Mouse (Mus musculus): ENCODE measurements at regions not wholly inside any gene's neighbourhood (a gene's known extent, or its start where the extent isn't known, plus 50 kb on each side); places are given as distances from the start of the nearest gene placed in this dataset.
"Not testable (repeated sequence)": the region's sequence is repeated elsewhere in the genome, so short reads cannot be mapped to it uniquely, and the experiment has no call there.

- DNase-seq (ENCODE audit: low spot score), result no peak
Observed at GRCm38 (mm10) chrX:17505692-17506091, 66.4 kb downstream of the Fundc1 start.

GRCm38 (mm10) chrX:17473129-17473528 is 99.0 kb downstream of the Fundc1 start:
- DNase-seq (ENCODE audit: low spot score), result not testable (repeated sequence)

DNA sequence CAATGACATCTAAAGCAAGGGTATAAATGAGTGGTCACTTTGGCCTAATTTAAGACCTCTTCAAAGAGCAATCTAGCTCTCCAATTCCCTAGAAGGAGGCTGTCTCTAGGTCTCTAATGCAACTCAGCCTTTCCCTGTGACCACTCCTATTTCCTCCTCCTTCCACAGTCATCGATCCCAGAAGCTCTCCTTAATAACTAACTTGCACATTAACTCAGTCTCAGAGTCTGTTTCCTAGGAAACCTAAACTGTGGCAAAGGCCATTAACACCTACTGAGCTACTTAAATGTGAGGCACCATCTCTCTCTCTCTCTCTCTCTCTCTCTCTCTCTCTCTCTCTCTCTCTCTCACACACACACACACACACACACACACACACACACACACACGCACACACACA is 115.6 kb downstream of the Fundc1 start:
- peak; percentile 4 for DNase-seq (ENCODE audit: low spot score)

DNA sequence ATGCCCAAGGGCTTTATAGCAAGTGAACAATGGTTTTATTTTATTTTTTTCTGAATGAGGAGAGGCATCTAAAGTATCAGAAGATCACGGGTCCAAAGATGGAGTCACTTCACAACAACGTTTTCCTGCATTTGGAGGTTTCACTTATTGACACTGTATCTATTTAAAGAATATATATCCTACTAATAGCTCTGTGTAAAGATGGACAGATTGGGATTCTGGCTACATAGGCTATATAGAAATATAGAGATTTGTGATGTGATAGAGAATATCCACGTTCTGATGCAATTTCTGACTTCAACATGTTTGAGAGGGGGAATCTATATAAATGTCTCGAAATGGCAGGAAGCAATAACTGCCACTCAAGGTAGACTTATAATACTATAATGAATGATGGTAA is 96.0 kb upstream of the Efhc2 start:
- no peak for DNase-seq (ENCODE audit: low spot score)

GRCm38 (mm10) chrX:17404271-17404670 is 85.1 kb upstream of the Efhc2 start:
- no peak for DNase-seq (ENCODE audit: low spot score)
